Mouse (Mus musculus) MEL (cell line): ENCODE measurements at regions not wholly inside any gene's neighbourhood (a gene's known extent, or its start where the extent isn't known, plus 50 kb on each side); places are given as distances from the start of the nearest gene placed in this dataset.

ENCODE experiments used
- BHLHE40 ChIP-seq: IDR thresholded peaks from 2 replicates; pipeline ENCODE4 v1.6.1; 2012; ENCODE audit warnings: low read depth, mild to moderate bottlenecking, inconsistent platforms, low read length, improper control_type of control experiment, borderline replicate concordance
- CTCF ChIP-seq, 3 experiments: IDR thresholded peaks in 2 of 3; conservative IDR thresholded peaks in 1 of 3; 2 replicates each; pipeline ENCODE4 v1.5.1; 2011 to 2012; ENCODE audit warnings: low read length in 3 of 3, low read depth in 2 of 3, mild to moderate bottlenecking in 2 of 3, improper control_type of control experiment in 1 of 3, inconsistent platforms in 1 of 3, mixed read lengths in 1 of 3, moderate library complexity in 1 of 3; ENCODE audit not compliant: control insufficient read depth in 1 of 3, insufficient read depth in 1 of 3, poor library complexity in 1 of 3, severe bottlenecking in 1 of 3
- EP300 ChIP-seq, 2 experiments: IDR thresholded peaks; 2 replicates each; pipeline ENCODE4 v1.6.1; 2011; ENCODE audit warnings: improper control_type of control experiment in 2 of 2, low read length in 2 of 2, low read depth in 1 of 2, mild to moderate bottlenecking in 1 of 2
- JUND ChIP-seq: IDR thresholded peaks from 2 replicates; pipeline ENCODE4 v1.6.1; 2011; ENCODE audit warnings: low read depth, mild to moderate bottlenecking, improper control_type of control experiment, low read length
- MAZ ChIP-seq: IDR thresholded peaks from 2 replicates; pipeline ENCODE4 v1.6.1; 2012; ENCODE audit warnings: low read depth, mild to moderate bottlenecking, inconsistent platforms, low read length, improper control_type of control experiment
- MEF2A ChIP-seq: IDR thresholded peaks from 2 replicates; pipeline ENCODE4 v1.6.1; 2014; ENCODE audit warnings: low read depth, mild to moderate bottlenecking, inconsistent platforms, low read length, improper control_type of control experiment; ENCODE audit not compliant: poor library complexity, insufficient replicate concordance, severe bottlenecking; ENCODE audit errors: extremely low read depth
- POLR2A ChIP-seq, 2 experiments: IDR thresholded peaks; 2 replicates each; pipeline ENCODE4 v1.6.1; 2011 to 2012; ENCODE audit warnings: low read length in 2 of 2, mild to moderate bottlenecking in 2 of 2, control low read depth in 1 of 2, improper control_type of control experiment in 1 of 2, low read depth in 1 of 2, moderate library complexity in 1 of 2; ENCODE audit not compliant: control insufficient read depth in 1 of 2, insufficient read depth in 1 of 2, poor library complexity in 1 of 2
- POLR2AphosphoS5 ChIP-seq: IDR thresholded peaks from 2 replicates; pipeline ENCODE4 v1.6.1; 2012; ENCODE audit warnings: low read depth, borderline replicate concordance, mild to moderate bottlenecking, inconsistent platforms, low read length, moderate library complexity, mixed read lengths
- SIN3A ChIP-seq: IDR thresholded peaks from 2 replicates; pipeline ENCODE4 v1.6.1; 2012; ENCODE audit warnings: low read length, improper control_type of control experiment, inconsistent platforms
- ZC3H11A ChIP-seq: IDR thresholded peaks from 2 replicates; pipeline ENCODE4 v1.6.1; 2012; ENCODE audit warnings: low read depth, mild to moderate bottlenecking, inconsistent platforms, low read length, improper control_type of control experiment
- ZMIZ1 ChIP-seq: IDR thresholded peaks from 2 replicates; pipeline ENCODE4 v1.6.1; 2012; ENCODE audit warnings: low read depth, mild to moderate bottlenecking, inconsistent platforms, low read length, improper control_type of control experiment, moderate library complexity
- ZNF384 ChIP-seq: IDR thresholded peaks from 2 replicates; pipeline ENCODE4 v1.6.1; 2012; ENCODE audit warnings: low read depth, mild to moderate bottlenecking, inconsistent platforms, low read length, improper control_type of control experiment

GRCm38 (mm10) chr3:133661303-133661702, 116.4 kb upstream of the Tet2 start:
- TF ChIP-seq POLR2A (IDR thresholded peaks at IDR 0.05; ENCODE audit: control insufficient read depth in 1 of 2, insufficient read depth in 1 of 2, low read depth in 1 of 2, low read length in 2 of 2, poor library complexity in 1 of 2): no peak
- TF ChIP-seq CTCF (IDR thresholded peaks at IDR 0.05 in 2 of 3, conservative IDR thresholded peaks at IDR 0.05 in 1 of 3; ENCODE audit: control insufficient read depth in 1 of 3, insufficient read depth in 1 of 3, low read depth in 2 of 3, low read length in 3 of 3, poor library complexity in 1 of 3, severe bottlenecking in 1 of 3): no peak
- no peak for TF ChIP-seq ZNF384
- no peak for TF ChIP-seq BHLHE40
- TF ChIP-seq ZC3H11A: no peak
- TF ChIP-seq MAZ: no peak
- TF ChIP-seq SIN3A: no peak
- no peak for TF ChIP-seq ZMIZ1
- no peak for TF ChIP-seq MEF2A
- TF ChIP-seq JUND: no peak
- no peak for TF ChIP-seq POLR2AphosphoS5
- TF ChIP-seq EP300 (IDR thresholded peaks at IDR 0.05; ENCODE audit: low read depth in 1 of 2, low read length in 2 of 2): no peak
